Mouse (Mus musculus) cerebellum, postnatal 4 days (tissue): ENCODE measurements around the gene Nell2.

Source experiments
- DNase-seq, 2 experiments: peaks; one replicate each; pipeline ENCODE4 v3.0.0; 2022; ENCODE audit warnings: low spot score in 2 of 2, mixed read lengths in 1 of 2

The Nell2 gene

GRCm38 (mm10) chr15:95107246-95107809 lies 421.0 kb downstream of the Nell2 start:
- DNase-seq: no peak

GRCm38 (mm10) chr15:95101522-95101921 lies 426.8 kb downstream of the Nell2 start:
- no peak for DNase-seq

DNA sequence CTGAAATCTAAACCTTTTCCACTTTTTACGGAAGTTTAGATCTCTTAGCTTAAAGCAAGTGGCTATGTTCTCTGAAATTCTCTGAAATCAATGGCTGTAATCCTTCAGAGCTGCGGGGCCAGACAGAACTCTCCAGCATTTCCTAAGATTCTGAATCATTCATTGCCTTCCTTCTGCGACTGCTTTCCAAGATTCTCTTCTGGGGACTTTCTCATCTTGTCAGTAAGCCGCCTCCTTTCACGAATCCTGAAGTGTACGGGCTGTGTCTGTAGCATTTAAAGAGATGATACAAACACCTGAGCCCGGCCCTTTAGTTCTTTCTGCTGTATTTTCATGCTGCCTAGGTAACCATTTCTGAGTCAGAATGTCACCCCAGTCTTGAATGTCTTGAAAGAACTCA lies 428.2 kb downstream of the Nell2 start:
- no peak for DNase-seq

DNA sequence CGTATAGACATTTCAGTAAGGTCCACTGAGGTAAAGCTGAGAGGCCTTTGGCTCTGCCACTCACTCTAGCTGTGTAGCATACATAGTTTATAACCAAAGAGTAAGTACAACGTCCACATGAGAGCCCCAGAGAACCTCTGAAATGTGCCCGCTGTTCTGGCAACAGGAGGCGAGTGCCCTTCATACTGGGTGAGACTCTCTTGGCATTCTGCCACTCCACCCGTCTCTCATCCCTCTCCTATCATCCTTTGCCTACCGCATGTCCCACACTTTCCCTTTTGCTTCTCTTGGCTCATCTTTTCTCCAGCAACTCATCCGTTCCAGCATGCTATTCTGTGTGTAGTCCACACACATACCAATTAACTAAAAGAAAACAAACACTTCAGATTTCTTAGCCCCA lies 442.4 kb downstream of the Nell2 start:
- DNase-seq: no peak

GRCm38 (mm10) chr15:95081654-95082053 lies 446.7 kb downstream of the Nell2 start:
- DNase-seq: peak in 1 of 2 experiments; percentile 8

- no peak for DNase-seq
These were observed 453.0 kb downstream of the Nell2 start for GRCm38 (mm10) chr15:95075356-95075755.

GRCm38 (mm10) chr15:95070881-95071280 lies 457.5 kb downstream of the Nell2 start:
- no peak for DNase-seq

DNA sequence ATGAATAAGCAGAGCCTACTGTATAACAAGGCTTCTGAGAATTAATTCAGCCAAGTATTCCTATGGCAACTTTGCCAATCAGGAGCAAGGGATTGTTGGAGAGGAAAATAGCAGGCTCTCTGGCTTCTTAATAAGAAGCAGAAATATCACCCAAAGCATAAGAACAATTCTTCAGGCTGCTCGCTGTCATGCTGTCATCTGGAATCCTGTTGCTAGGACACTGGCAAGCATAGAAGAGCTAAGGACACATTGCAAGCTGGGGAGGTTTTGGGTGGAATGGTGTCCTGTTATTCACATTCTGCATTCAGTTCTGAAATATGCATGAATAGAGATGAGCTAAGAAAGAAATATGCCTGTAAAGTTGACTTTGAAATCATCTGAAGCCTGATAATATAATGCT lies 459.6 kb downstream of the Nell2 start:
- no peak for DNase-seq

- DNase-seq: no peak
These were observed 460.3 kb downstream of the Nell2 start for GRCm38 (mm10) chr15:95068023-95068422.

DNA sequence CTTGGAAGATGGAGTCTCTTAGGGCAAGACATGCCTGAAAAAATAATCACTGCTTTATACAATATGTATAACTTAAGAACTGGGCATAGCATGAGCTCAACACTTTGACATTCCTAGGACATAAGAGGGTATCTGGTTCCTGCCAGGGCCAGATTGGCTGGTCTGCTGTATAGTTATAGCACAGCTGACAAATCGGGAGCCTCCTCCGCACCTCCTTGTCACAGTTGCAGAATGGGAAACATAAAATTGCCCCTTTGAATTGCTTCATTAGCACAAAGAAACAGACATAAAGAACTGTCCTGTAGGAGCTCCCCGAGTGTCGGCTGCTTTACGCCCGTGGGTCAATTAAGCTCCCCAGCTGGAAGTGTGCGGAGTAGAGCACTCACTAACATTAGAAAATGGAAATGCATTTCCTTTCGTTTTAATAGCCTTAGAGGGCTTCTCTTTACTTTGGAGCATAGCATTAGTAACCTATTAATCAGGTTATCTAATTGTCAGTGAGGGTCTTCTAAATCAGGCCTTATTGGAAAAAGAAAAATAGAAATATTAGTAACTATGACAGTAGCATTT lies 473.2 kb downstream of the Nell2 start:
- DNase-seq: no peak

GRCm38 (mm10) chr15:95049171-95049729 lies 479.1 kb downstream of the Nell2 start:
- DNase-seq: peak in 1 of 2 experiments; percentile 38

DNA sequence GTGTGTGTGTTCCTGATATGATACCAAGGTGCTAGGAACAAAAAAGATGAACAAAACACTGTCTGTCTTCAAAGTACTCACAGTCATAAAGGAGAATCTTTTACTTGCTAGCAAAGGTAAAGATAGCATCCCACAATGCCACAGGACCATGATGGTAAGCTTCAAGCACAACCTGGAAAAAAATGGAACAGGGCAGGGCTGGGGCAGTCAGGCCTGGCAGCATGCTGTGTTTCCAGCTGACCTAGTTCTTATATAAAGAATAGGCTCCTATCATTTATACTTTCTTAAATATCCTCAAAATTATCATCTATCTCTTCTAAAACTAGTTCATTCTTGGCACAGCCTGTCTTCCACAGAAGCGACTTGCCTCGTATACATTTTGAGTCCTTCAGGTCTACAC lies 480.9 kb downstream of the Nell2 start:
- no peak for DNase-seq

DNA sequence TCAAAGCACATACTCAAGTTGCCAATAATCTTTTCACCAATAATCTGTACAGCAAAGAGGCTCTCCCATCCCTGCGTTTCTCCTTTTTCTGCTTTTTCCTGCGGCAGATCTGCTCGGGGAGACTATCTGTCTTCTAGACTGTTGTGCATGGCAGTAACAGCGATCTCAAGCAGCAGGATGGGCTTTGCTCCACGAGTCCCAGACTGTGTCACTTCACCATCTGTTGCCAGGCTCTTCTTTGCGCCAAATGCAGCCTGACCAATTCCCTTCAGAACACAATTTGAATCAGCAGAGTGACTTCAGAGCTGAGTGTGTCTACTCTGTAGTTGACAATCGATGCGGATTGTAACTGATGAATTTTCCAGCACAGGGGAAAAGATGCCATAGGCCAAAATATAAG lies 484.3 kb downstream of the Nell2 start:
- peak in 1 of 2 experiments; percentile 56 for DNase-seq

- DNase-seq: no peak
These were observed 485.9 kb downstream of the Nell2 start for GRCm38 (mm10) chr15:95042437-95042836.

- no peak for DNase-seq
These were observed 498.9 kb downstream of the Nell2 start for GRCm38 (mm10) chr15:95029487-95029875.

GRCm38 (mm10) chr15:95028862-95029486 lies 499.4 kb downstream of the Nell2 start:
- DNase-seq: no peak
